Mouse (Mus musculus) WW6 (cell line): ENCODE results near the gene Gm4187.
"Not testable (repeated sequence)": the region's sequence is repeated elsewhere in the genome, so short reads cannot be mapped to it uniquely, and the experiment has no call there.

Experiments used
- DNase-seq: peaks from one replicate; pipeline ENCODE4 v3.0.0-alpha.2; 2013; ENCODE audit warnings: low read depth, low spot score

Gene Gm4187

DNA sequence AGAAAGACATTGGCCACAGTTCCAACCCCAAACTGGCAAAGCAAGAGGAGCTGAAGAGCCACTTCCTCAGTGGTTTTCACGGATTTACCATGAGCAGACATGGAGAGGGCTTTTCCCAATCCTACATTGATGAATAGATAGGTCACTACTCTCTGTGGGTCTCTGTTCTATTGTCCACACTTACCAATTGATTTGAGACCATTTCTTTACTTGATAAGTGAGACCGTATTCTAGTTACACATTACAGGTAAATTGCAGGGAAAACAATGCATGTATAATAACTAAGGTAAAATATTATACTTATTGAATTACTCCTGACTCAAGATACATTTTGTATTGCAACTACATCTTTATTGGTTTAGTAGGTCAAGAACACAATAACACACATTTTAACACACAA is at the start of gene Gm4187:
Gm4187 (minus strand) TSS at position 101 of the 400 bp plus-strand sequence.
- not testable (repeated sequence) for DNase-seq

- DNase-seq, result not testable (repeated sequence)
These were observed 41.4 kb upstream of the Gm4187 start, which contains the start of gene Gm8660 for GRCm38 (mm10) chr7:22370939-22371338. Gm8660 (minus strand) TSS chr7:22371039.
